Mouse (Mus musculus) liver, embryonic 13.5 days (tissue): Measurements from ENCODE around the gene Arhgef16. TPM values are rescaled to one million over a fixed set of nuclear protein-coding genes. Genes with fewer than 3 reads are reported as not detected.

ENCODE experiments used
- polyA plus RNA-seq: library from polyadenylated mRNA; unstranded; fragments of >200 nt; fragmentation: Nextera tagmentation; extraction: Ambion mirVana; gene quantifications from 2 replicates; pipeline ENCODE4 v1.2.1, GENCODE M21; 2015

Arhgef16 gene
- polyA plus RNA-seq, 1 experiment from 2014 or later: 4.2 TPM

Other genes with a start within 250 kb of the Arhgef16 start
- gene Trp73, start 161.5 kb downstream of the Arhgef16 start, polyA plus RNA-seq: 0.17 TPM in 1 of 2 replicates, not detected in the other
- gene Wrap73, start 159.3 kb downstream of the Arhgef16 start, polyA plus RNA-seq: 26.9 and 29.9 TPM in 2 replicates
- 138 and 145 TPM in 2 replicates for gene Tprgl, start 141.0 kb downstream of the Arhgef16 start, polyA plus RNA-seq
- gene Megf6, start 130.9 kb downstream of the Arhgef16 start, polyA plus RNA-seq: 1.5 and 1.6 TPM in 2 replicates
- not detected in 2 replicates for gene B230104I21Rik, start 34.5 kb upstream of the Arhgef16 start, polyA plus RNA-seq